Mouse (Mus musculus): Measurements from ENCODE around the gene Ermard. TPM values are rescaled to one million over a fixed set of nuclear protein-coding genes. Genes with fewer than 3 reads are reported as not detected.
"Not testable (repeated sequence)": the region's sequence is repeated elsewhere in the genome, so short reads cannot be mapped to it uniquely, and the experiment has no call there.

The Ermard gene
- total RNA-seq (2015): 57.6 and 71.7 TPM in 2 replicates
- total RNA-seq (2017): 24.2 and 39.0 TPM in 2 replicates

- peak; percentile 92 for ATAC-seq (replicated peaks; ENCODE audit: poor library complexity)
These were observed at the start of gene Ermard, which contains the start of the genes Tcte3 and Gm3448 for GRCm38 (mm10) chr17:15041175-15041729. TSS of gene Ermard (plus strand) at chr17:15041208. TSS of gene Tcte3 (minus strand) at chr17:15041488. TSS of gene Gm3448 (minus strand) at chr17:15041537.

GRCm38 (mm10) chr17:14992522-14993138 is 48.4 kb upstream of the Ermard start:
- ATAC-seq (replicated peaks; ENCODE audit: poor library complexity): peak; percentile 5; the same call in 1 of the 2 replicates

DNA sequence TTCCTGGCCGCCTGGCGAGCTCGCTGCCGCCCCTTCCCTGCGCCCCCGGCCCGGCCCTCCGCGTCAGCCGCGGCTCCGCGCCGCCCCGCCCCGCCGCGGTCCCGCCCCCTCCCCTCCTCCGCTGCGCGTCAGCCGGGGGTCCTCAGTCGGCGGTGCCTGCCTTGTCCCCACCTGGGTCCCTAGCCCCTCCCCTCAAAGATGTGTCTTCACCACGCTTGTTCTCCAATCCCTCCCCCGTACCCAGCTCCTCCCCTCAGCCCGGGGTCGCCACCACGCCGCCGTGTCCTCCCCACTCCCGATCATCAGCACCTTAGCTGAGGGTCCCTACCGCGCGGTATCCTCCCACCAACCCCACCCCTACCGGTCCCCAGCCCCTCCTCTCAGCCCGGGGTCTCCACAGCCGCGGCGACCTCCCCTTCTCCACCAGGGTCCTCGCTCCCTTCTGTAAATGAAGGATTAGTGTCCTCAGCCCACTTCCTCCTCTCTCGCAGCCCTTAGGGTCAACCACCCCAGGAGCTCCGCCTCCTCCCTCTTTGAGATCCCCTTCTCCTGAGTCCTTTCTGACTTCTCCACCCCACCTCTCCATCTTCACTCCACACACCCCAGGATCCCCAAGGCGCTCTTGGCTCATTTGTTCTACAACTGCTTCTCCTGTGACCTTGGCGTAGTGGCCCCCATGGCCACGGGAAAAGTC is 47.7 kb upstream of the Ermard start:
- peak; percentile 60 for ATAC-seq (replicated peaks; ENCODE audit: poor library complexity)

DNA sequence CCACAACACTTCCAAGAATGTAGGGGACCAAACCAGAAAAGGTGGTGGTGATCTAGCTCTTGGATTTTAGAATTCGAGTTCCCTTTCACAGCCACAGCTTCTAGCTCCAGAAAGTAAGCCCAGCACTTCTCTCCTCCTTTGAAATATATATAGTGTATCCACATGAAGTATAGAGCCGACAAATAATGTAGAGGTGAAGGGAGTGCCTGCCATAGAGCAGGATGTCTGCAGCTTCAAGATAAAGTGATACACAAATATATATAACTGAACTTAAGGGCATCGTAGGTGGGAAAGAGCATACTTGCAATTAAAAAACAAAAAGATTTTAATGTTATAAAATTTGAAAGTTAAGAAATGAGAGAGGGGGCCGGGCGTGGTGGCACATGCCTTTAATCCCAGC is 46.9 kb upstream of the Ermard start:
- peak; percentile 21; the same call in 1 of the 2 replicates for ATAC-seq (replicated peaks; ENCODE audit: poor library complexity)

- ATAC-seq (replicated peaks; ENCODE audit: poor library complexity): peak; percentile 79
These were observed 41.0 kb upstream of the Ermard start for GRCm38 (mm10) chr17:15000047-15000446.

DNA sequence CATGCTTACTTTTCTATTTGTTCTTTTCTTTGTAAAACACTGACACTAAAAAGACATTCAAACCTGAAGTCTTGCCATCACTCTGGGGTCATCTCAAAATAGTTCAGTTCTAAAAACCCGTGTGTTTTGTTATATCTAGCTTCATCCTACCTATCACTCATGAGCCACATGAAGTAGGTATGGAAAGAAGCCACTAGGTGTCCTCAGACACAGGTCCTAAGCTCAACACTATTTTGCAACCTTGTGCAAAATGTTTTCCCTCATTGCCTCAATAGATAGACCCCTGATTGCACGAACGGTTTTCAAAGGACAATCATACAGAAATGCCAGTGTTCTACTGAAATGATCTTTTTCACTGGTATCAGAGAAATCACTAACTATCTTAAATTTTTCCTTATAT is 31.9 kb upstream of the Ermard start:
- peak; percentile 73 for ATAC-seq (replicated peaks; ENCODE audit: poor library complexity)

- peak; percentile 93 for ATAC-seq (replicated peaks; ENCODE audit: poor library complexity)
These were observed 31.1 kb upstream of the Ermard start, which contains the start of gene Gm3435 for GRCm38 (mm10) chr17:15009706-15010413. TSS of gene Gm3435 (plus strand) at chr17:15010176.

DNA sequence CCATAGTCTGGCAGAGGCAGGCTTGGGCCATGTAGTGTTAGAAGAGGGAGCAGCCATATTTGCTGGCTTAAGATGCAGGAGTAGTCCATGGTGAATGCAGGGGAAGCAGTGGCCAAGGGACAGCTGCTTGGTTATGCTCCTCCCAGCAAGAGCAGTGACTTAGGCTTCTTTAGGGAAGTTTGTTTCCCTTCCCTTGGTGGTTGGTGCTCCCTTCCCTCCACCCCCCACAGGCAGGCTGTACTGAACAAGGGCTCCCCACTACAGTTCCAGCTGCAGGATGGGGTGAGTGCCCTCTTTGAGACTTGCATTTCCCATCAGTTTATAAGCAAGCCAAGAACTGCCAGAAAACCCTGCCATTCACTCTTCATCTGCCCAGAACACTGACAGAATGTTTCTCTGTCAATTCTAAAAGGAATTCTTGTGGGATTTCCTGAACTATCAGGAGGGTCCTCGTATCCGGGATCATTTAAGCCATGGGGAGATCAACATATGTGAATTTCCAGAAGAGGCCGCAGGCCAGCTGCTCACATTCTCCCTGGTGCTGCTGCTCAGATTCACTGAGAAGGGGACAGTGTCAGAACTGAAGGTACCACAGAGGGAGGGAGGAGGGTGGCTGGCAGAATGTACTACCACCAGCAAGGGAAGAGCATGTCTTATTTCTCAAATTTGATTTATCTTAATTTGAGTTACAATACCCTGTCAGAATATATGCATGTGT is 19.3 kb upstream of the Ermard start:
- peak; percentile 52 for ATAC-seq (replicated peaks; ENCODE audit: poor library complexity)

- ATAC-seq (replicated peaks; ENCODE audit: poor library complexity): not testable (repeated sequence)
These were observed 17.0 kb upstream of the Ermard start for GRCm38 (mm10) chr17:15023878-15024492.

- peak; percentile 55 for ATAC-seq (replicated peaks; ENCODE audit: poor library complexity)
These were observed 16.4 kb upstream of the Ermard start for GRCm38 (mm10) chr17:15024502-15025193.

DNA sequence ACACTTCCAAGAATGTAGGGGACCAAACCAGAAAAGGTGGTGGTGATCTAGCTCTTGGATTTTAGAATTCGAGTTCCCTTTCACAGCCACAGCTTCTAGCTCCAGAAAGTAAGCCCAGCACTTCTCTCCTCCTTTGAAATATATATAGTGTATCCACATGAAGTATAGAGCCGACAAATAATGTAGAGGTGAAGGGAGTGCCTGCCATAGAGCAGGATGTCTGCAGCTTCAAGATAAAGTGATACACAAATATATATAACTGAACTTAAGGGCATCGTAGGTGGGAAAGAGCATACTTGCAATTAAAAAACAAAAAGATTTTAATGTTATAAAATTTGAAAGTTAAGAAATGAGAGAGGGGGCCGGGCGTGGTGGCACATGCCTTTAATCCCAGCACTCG is 15.5 kb upstream of the Ermard start:
- ATAC-seq (replicated peaks; ENCODE audit: poor library complexity): peak; percentile 16; the same call in 1 of the 2 replicates

DNA sequence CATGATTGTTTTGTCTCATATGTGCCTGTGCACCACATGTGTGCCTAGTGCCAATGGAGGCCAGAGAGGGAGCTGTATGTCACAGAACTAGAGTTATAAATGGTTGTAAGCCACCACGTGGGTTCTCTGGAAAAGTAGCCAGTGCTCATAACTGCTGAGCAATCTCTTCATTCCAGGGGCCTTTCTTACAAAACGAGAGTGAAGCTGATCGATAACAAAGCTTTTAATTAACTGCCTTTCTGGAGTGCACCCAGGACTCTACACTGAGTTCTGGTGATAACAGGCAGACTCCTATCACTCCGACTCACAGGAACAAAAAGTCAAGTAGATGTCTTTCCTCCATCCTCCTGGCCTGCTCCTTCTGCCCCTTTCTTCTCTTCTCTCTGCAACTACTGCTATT is 9.6 kb upstream of the Ermard start:
- ATAC-seq (replicated peaks; ENCODE audit: poor library complexity): peak; percentile 74

DNA sequence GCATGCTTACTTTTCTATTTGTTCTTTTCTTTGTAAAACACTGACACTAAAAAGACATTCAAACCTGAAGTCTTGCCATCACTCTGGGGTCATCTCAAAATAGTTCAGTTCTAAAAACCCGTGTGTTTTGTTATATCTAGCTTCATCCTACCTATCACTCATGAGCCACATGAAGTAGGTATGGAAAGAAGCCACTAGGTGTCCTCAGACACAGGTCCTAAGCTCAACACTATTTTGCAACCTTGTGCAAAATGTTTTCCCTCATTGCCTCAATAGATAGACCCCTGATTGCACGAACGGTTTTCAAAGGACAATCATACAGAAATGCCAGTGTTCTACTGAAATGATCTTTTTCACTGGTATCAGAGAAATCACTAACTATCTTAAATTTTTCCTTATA is 553 bp upstream of the Ermard start:
- ATAC-seq (replicated peaks; ENCODE audit: poor library complexity): peak; percentile 73

DNA sequence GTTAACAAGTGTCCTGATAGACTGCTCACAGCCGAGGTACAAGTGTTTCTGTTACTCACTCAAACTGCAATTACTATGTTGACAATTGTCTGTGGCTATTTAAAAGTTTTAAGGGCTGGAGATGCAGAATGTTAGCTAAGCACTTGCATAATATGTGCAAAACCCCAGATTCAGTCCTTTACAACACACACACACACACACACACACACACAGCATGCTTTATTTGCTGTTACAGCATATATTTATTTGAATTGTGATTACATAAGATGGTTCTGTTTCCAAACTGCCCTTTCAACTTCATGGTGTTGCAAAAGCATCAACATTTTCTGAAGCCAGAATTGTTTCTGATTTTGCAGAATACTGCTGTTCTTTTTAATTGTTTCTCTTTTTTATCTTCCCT is 9.3 kb downstream of the Ermard start:
- peak; percentile 30; the same call in 1 of the 2 replicates for ATAC-seq (replicated peaks; ENCODE audit: poor library complexity)

GRCm38 (mm10) chr17:15052766-15053165 is 11.8 kb downstream of the Ermard start:
- ATAC-seq (replicated peaks; ENCODE audit: poor library complexity): peak; percentile 94

DNA sequence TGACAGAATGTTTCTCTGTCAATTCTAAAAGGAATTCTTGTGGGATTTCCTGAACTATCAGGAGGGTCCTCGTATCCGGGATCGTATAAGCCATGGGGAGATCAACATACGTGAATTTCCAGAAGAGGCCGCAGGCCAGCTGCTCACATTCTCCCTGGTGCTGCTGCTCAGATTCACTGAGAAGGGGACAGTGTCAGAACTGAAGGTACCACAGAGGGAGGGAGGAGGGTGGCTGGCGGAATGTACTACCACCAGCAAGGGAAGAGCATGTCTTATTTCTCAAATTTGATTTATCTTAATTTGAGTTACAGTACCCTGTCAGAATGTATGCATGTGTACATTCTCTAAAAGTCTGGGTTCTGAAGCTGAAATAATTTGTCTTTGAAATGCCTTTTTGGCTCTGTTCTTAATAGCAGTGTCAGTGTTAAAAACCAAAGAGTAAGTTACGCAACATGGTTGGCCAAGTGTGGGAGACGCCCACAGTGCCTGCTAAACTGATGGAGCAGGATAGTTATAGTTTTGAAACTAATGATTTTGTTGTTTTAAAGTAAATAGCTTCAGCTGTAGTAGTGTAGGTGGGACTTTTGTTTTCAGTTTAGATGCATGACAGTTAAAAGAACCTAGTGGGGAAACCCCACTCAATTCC is 12.3 kb downstream of the Ermard start:
- ATAC-seq (replicated peaks; ENCODE audit: poor library complexity): peak; percentile 63

GRCm38 (mm10) chr17:15053829-15054200 is 12.8 kb downstream of the Ermard start:
- ATAC-seq (replicated peaks; ENCODE audit: poor library complexity): not testable (repeated sequence)

DNA sequence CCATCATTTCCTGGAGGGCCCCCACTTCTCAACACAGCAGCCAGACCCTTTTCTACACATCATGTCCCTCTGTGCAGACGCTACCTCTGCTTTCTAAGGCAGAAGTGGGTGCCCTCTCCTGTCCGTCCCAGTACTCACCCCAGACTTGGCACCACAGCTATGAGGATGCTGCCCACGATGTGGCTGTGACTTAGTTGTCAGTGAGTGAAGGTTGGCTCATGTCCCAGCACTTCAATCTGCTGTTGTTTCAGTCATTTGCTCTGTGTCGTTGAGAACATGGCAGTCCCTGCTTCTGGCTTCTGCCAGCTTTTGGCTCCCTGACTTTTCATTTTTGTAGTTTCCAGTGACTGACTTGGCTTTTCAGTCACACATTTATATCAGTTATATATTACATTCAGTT is 14.9 kb downstream of the Ermard start:
- ATAC-seq (replicated peaks; ENCODE audit: poor library complexity): no peak

- no peak for ATAC-seq (replicated peaks; ENCODE audit: poor library complexity)
These were observed 17.2 kb downstream of the Ermard start for GRCm38 (mm10) chr17:15058161-15058591.

Data from megakaryocyte progenitor cell, adult 5-6 weeks (primary cell).